Mouse (Mus musculus) left cerebral cortex, postnatal 36 days (tissue): ENCODE measurements at regions not wholly inside any gene's neighbourhood (a gene's known extent, or its start where the extent isn't known, plus 50 kb on each side); places are given as distances from the start of the nearest gene placed in this dataset.

ENCODE experiments used
- DNase-seq, 2 experiments: peaks; one replicate each; pipeline ENCODE4 v3.0.0; 2021 to 2022; ENCODE audit warnings: low spot score in 2 of 2, mixed read lengths in 1 of 2
- intact Hi-C: fragments of 180-260 bp; cut with DNase I; formaldehyde crosslinking; loops from one replicate; pipeline ENCODE4 v1.15.1; 2025

DNA sequence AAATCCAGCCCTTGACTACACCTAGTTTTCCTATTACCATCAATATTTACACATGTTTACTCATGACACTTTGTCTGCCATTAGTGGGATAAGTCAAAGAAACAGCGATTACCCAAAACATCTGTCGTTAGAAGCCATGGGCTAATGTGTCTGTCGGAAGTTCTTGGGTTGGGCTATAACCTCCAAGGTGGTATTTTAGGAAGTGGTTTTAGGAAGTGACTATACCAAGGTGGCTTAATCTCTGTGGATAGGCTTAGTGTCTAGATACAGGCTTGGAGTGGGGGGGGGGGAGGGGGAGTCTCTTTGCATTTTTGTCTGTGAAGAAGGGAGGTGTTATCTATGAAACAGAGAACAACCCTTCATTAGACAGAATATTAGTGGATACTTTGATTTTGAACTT, 90.1 kb upstream of the Hhip start:
- no peak for DNase-seq
- intact Hi-C loops: no loop called here

DNA sequence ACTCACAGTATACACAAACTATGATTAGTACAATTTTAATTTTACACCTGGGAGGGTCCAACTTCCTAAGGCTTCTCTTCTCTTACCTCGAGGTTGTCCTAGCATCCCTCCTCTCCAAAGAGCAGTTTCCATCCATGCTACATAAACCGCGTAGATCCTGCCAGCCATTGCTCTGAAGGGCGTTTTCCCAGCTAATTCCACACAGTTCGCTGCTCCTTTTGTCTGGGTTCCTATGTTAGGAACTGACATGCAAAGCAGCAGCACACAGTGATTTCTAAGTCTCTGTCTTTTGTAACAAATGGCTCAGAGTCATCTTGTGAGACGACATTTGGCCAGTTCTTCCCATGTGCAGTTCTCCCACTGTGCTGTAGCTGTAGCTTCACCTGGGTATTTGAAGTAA, 80.7 kb upstream of the Hhip start:
- intact Hi-C loops: no loop called here

DNA sequence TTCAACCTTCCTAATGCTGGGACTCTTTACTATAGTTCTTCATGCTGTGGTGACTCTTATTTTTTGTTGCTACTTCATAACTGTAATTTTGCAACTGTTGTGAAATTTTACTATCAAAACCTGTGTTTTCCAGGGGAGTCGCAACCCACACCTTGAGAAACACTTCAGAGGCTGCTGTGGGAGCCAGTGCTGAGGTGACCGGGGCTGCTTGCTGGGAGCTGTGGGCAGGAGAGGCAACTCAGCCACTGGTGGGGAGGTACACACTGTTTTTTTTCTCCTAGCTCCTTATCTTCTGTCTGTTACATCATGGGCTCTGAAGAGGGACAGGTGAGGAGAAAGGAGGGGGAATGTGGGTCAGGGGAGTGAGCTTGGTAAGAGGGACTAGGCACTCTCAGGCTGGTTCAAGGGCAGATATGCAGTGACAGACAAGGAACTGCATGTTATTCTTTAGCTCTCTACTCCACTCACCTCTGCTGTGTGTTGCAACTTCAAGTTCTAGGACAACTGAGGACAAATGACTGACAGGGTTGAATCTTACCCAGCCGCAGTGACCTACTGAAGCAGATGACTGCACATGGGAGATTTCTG, 62.7 kb upstream of the Hhip start:
- no peak for DNase-seq
- intact Hi-C loops: no loop called here

More for the DNA sequence above, 80.7 kb upstream of the Hhip start:
- no peak for DNase-seq

DNA sequence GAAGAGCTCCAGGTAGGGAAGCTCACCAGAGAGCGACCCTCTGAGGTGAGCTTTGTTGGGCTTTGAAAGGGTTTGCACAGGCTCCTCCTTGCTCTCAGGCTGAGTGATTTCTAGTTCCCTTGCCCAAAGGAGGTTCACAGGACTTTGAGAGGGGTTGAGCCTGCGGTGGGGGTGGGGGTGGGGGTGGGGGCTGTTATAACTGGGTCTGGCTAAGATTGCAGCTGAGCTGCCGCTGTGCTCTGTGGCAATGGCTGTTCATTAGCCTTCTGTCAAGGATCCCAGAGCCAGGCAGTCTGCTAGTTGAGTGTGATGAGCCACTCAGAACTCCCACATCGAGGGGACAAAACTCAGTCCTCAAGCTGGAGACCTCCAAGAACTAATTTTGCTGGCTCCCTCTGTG, 59.5 kb upstream of the Hhip start:
- intact Hi-C loops: no loop called here
- no peak for DNase-seq
